Mouse (Mus musculus): ENCODE data around the gene Tma7.

GRCm38 (mm10) chr9:109032435-109032834 lies 50.0 kb downstream of the Tma7 start:
- TF ChIP-seq CTCF (IDR thresholded peaks at IDR 0.05; ENCODE audit: low read depth), result no peak
- TF ChIP-seq EP300 (IDR thresholded peaks at IDR 0.05; ENCODE audit: low read depth), result no peak

Data from liver, embryonic 14.5 days (tissue).